Mouse (Mus musculus): Measurements from ENCODE around the gene Wbp2nl. TPM values are rescaled to one million over a fixed set of nuclear protein-coding genes. Genes with fewer than 3 reads are reported as not detected.
A peak's percentile ranks its signal among the peaks of the same experiment; 100 is the strongest.

Gene Wbp2nl
- total and polyA plus RNA-seq, 3 experiments: not detected

GRCm38 (mm10) chr15:82255248-82255647 lies 43.5 kb upstream of the Wbp2nl start:
- H3K9ac ChIP-seq (ENCODE audit: control insufficient read depth, low read depth, low read length, poor library complexity, severe bottlenecking): no peak overlapping the region
- no peak overlapping the region for H3K27ac ChIP-seq (ENCODE audit: control insufficient read depth, low read depth, low read length)
- H3K36me3 ChIP-seq (ENCODE audit: control insufficient read depth in 1 of 2, insufficient read depth in 2 of 2, low read length in 2 of 2): no peaks in the 10 kb centered on the region
- H3K4me1 ChIP-seq (ENCODE audit: control insufficient read depth in 1 of 2, insufficient read depth in 2 of 2, low read length in 2 of 2): no peaks in the 10 kb centered on the region
- H3K9me3 ChIP-seq (replicated peaks; ENCODE audit: insufficient read depth, low read length): no peaks in the 10 kb centered on the region
- H3K4me3 ChIP-seq (ENCODE audit: control insufficient read depth in 1 of 2, insufficient read depth in 1 of 2, low read depth in 2 of 2, low read length in 2 of 2): no peak overlapping the region
- DNase-seq (ENCODE audit: low read depth, low spot score): no peak
- peaks cover 0 to 1% of the 10 kb centered on the region in 2 experiments; a peak in 1 of 4 replicates for H3K27me3 ChIP-seq (ENCODE audit: control insufficient read depth in 1 of 2, insufficient read depth in 2 of 2, low read length in 2 of 2)
- no peaks in the 10 kb centered on the region for H3K79me2 ChIP-seq (ENCODE audit: control insufficient read depth, insufficient read depth, low read length, poor library complexity)
- TF ChIP-seq CTCF (IDR thresholded peaks at IDR 0.05 in 2 of 3, conservative IDR thresholded peaks at IDR 0.05 in 1 of 3; ENCODE audit: control insufficient read depth in 1 of 3, insufficient read depth in 1 of 3, low read depth in 2 of 3, low read length in 3 of 3, poor library complexity in 1 of 3, severe bottlenecking in 1 of 3) (peak; percentile 31 to 41 (median 32); a peak in 4 of 6 replicates), BHLHE40 (IDR thresholded peaks at IDR 0.05; ENCODE audit: borderline replicate concordance, low read depth, low read length) (no peak)

GRCm38 (mm10) chr15:82255944-82256383 lies 42.8 kb upstream of the Wbp2nl start:
- Histone ChIP-seq H3K4me1 (ENCODE audit: control insufficient read depth in 1 of 2, insufficient read depth in 2 of 2, low read length in 2 of 2) (no peaks in the 10 kb centered on the region), H3K27me3 (ENCODE audit: control insufficient read depth in 1 of 2, insufficient read depth in 2 of 2, low read length in 2 of 2) (peaks cover 0 to 1% of the 10 kb centered on the region in 2 experiments; a peak in 1 of 4 replicates), H3K9me3 (replicated peaks; ENCODE audit: insufficient read depth, low read length) (no peaks in the 10 kb centered on the region), H3K4me3 (ENCODE audit: control insufficient read depth in 1 of 2, insufficient read depth in 1 of 2, low read depth in 2 of 2, low read length in 2 of 2) (no peak overlapping the region), H3K36me3 (ENCODE audit: control insufficient read depth in 1 of 2, insufficient read depth in 2 of 2, low read length in 2 of 2) (no peaks in the 10 kb centered on the region), H3K9ac (ENCODE audit: control insufficient read depth, low read depth, low read length, poor library complexity, severe bottlenecking) (no peak overlapping the region), H3K27ac (ENCODE audit: control insufficient read depth, low read depth, low read length) (no peak overlapping the region), H3K79me2 (ENCODE audit: control insufficient read depth, insufficient read depth, low read length, poor library complexity) (no peaks in the 10 kb centered on the region)
- DNase-seq (ENCODE audit: low read depth, low spot score): no peak
- no peak for TF ChIP-seq CHD1 (IDR thresholded peaks at IDR 0.05; ENCODE audit: low read depth, low read length)
- no peak for TF ChIP-seq SIN3A (IDR thresholded peaks at IDR 0.05; ENCODE audit: low read length)
- no peak for TF ChIP-seq MAX (IDR thresholded peaks at IDR 0.05; ENCODE audit: low read length)
- no peak for TF ChIP-seq ZNF384 (IDR thresholded peaks at IDR 0.05; ENCODE audit: low read depth, low read length)
- no peak for TF ChIP-seq UBTF (IDR thresholded peaks at IDR 0.05; ENCODE audit: borderline replicate concordance, insufficient read depth, low read depth, low read length)
- TF ChIP-seq ZKSCAN1 (IDR thresholded peaks at IDR 0.05; ENCODE audit: low read depth, low read length): no peak

GRCm38 (mm10) chr15:82259510-82259909 lies 39.2 kb upstream of the Wbp2nl start:
- Histone ChIP-seq H3K9ac (ENCODE audit: control insufficient read depth, low read depth, low read length, poor library complexity, severe bottlenecking) (no peak overlapping the region), H3K4me1 (ENCODE audit: control insufficient read depth in 1 of 2, insufficient read depth in 2 of 2, low read length in 2 of 2) (no peaks in the 10 kb centered on the region), H3K27ac (ENCODE audit: control insufficient read depth, low read depth, low read length) (no peak overlapping the region), H3K36me3 (ENCODE audit: control insufficient read depth in 1 of 2, insufficient read depth in 2 of 2, low read length in 2 of 2) (no peaks in the 10 kb centered on the region), H3K4me3 (ENCODE audit: control insufficient read depth in 1 of 2, insufficient read depth in 1 of 2, low read depth in 2 of 2, low read length in 2 of 2) (no peak overlapping the region), H3K79me2 (ENCODE audit: control insufficient read depth, insufficient read depth, low read length, poor library complexity) (no peaks in the 10 kb centered on the region), H3K27me3 (ENCODE audit: control insufficient read depth in 1 of 2, insufficient read depth in 2 of 2, low read length in 2 of 2) (peaks cover 0 to 4% of the 10 kb centered on the region in 2 experiments; a peak in 1 of 4 replicates), H3K9me3 (replicated peaks; ENCODE audit: insufficient read depth, low read length) (no peaks in the 10 kb centered on the region)
- TF ChIP-seq ZNF384 (IDR thresholded peaks at IDR 0.05; ENCODE audit: low read depth, low read length): peak; percentile 50; the same call in 1 of the 2 replicates
- no peak for TF ChIP-seq ZKSCAN1 (IDR thresholded peaks at IDR 0.05; ENCODE audit: low read depth, low read length)
- TF ChIP-seq NELFE (IDR thresholded peaks at IDR 0.05; ENCODE audit: low read depth, low read length): no peak
- peak; percentile 28; the same call in 1 of the 2 replicates for TF ChIP-seq ZC3H11A (IDR thresholded peaks at IDR 0.05; ENCODE audit: low read depth, low read length)
- TF ChIP-seq SMC3 (IDR thresholded peaks at IDR 0.05; ENCODE audit: low read depth, low read length): peak; percentile 88
- peak; percentile 41 for TF ChIP-seq RAD21 (IDR thresholded peaks at IDR 0.05; ENCODE audit: low read depth, low read length)
- no peak for TF ChIP-seq MXI1 (IDR thresholded peaks at IDR 0.05; ENCODE audit: low read depth, low read length)
- TF ChIP-seq CTCF (IDR thresholded peaks at IDR 0.05 in 2 of 3, conservative IDR thresholded peaks at IDR 0.05 in 1 of 3; ENCODE audit: control insufficient read depth in 1 of 3, insufficient read depth in 1 of 3, low read depth in 2 of 3, low read length in 3 of 3, poor library complexity in 1 of 3, severe bottlenecking in 1 of 3): peak in 2 of 3 experiments; percentile 96 to 100; a peak in 5 of 6 replicates
- peak; percentile 79 for DNase-seq (ENCODE audit: low read depth, low spot score)
